Mouse (Mus musculus) MEL-GATA-1-ER (cell line): Measurements from ENCODE around the gene Strip2.

Experiments used
- DNase-seq: peaks from one replicate; pipeline ENCODE4 v3.0.0-alpha.2; 2012; ENCODE audit warnings: low read depth; ENCODE audit errors: extremely low read depth

Gene Strip2

DNA sequence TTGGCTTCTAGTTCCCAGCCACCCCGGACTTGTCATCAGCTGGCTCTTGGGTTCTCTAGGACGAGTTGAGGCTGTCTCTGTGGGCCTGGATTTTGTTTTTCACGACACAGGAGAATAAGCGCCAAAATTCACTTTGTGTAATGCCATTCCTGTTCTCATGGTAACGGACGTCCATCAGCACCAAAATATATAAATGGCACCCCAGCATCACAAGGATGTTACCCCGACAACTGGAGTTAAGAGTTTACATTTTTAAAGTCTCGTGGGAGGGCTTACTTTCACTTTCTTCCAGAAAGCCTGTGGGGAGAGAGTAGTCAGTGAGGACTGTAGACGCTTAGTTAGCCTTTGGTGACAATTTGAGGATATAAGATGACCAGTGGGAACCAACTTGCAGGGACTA is 85.8 kb downstream of the Strip2 start:
- DNase-seq = no peak

DNA sequence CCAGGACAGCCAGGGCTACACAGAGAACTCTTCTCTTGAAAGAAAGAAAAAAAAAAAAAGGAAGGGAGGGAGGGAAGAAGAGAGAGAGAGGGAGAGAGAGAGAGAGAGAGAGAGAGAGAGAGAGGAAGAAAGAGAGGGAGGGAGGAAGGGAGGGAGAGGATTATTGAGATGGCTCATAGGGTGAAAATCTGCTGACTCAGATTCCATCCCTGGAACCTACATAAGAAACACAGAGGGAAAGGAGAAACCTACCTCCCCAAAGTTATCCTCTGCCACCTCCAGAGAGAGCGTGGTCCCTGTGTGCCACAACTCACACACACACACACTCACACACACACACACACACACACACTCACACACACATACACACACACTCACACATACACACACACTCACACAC is 89.0 kb downstream of the Strip2 start:
- DNase-seq = no peak

DNA sequence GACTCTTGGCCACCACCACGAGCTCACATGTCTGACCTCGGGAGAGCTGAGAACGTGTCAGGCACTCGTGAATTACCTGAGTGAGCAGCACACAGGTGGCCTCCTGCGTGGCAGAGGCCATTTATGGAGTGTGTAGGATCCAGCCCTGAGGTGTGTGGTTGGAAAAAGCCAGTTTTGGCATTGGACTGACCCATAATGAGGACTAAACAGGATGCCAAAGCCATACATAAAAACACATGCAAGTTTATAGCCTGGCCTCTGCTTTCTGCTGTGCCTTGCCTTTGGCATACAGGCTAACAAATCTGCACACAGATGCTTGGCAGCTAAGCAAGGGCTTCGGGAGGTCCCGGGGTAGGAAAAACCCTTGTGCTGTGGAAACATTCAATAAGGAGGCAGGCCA is 92.4 kb downstream of the Strip2 start:
- DNase-seq = no peak
